8 mouse cellular contexts compared by ENCODE assay signal in the genomic region with DNA sequence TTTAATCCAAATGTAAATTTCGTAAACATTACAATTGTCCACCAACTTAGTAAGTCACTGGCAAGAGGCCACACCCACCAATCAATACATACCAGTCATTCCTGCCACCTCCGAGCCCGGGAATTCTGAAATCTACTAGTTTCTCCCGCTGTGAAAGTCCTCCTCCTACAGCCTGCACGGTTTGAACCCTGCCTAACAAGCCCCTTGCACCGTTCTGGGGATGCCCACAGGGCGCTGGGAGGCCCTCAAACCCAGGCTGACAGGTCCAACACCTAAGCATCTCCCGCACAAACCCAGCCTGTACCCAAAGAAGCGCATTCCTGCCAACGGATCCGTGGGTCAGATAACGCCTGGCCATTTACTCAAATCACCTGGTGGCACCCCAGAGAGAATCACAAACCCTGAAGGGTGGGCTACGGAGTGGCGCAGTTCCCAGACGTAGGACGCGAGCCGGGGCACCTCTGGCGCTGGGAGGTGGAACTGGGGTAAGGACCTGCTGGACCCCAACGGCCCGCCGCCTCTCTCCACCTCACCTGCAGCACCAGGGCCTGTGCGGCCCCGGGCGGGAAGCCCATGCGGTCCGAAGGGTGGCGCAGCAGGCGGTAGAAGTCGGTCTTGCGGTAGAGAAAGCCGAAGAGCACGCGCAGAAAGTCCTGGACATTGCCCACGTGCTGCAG. TPM values are rescaled to one million over a fixed set of nuclear protein-coding genes. Genes with fewer than 3 reads are reported as not detected.
DNase-seq lines count a peak whose midpoint lies in the region; ATAC-seq and TF ChIP-seq lines count a peak whose summit lies in the region.

A gene (plus strand): TSS at position 620 of the 677 bp plus-strand sequence.

- 1% methylated on average over 35 of the region's 35 CpGs for WGBS in forebrain, embryonic 11.5 days
- under 1% methylated on average over 35 of the region's 35 CpGs for WGBS in limb, embryonic 13.5 days
- WGBS in neural tube, embryonic 11.5 days, result 2% methylated on average over 35 of the region's 35 CpGs

- H3K27ac ChIP-seq in left cerebral cortex, adult 2 months, result peak within 1 kb of the TSS; percentile 100
- H3K27ac ChIP-seq in forebrain, embryonic 11.5 days (ENCODE audit: low read depth, low read length), result peak within 1 kb of the TSS; percentile 77
- H3K27ac ChIP-seq in limb, embryonic 13.5 days, result peak within 1 kb of the TSS; percentile 94
- H3K27ac ChIP-seq in neural tube, embryonic 11.5 days (ENCODE audit: low read depth, low read length), result peak within 1 kb of the TSS; percentile 91

- H3K4me2 ChIP-seq in forebrain, embryonic 11.5 days (ENCODE audit: low read depth, low read length, severe bottlenecking), result peak within 1 kb of the TSS; percentile 74
- peak within 1 kb of the TSS; percentile 96 for H3K4me2 ChIP-seq in limb, embryonic 13.5 days (replicated peaks)
- peak within 1 kb of the TSS; percentile 88 for H3K4me2 ChIP-seq in neural tube, embryonic 11.5 days (ENCODE audit: low read depth)

- TF ChIP-seq CTCF in left cerebral cortex, adult 2 months (IDR thresholded peaks at IDR 0.05), result no peak

- no peaks in the 10 kb centered on the region for H3K36me3 ChIP-seq in forebrain, embryonic 11.5 days (ENCODE audit: control insufficient read depth, insufficient read depth, low read length)
- 0 out of 2 replicates have a peak, but pooled peaks cover under 1% of the 10 kb centered on the region for H3K36me3 ChIP-seq in limb, embryonic 13.5 days
- no peaks in the 10 kb centered on the region for H3K36me3 ChIP-seq in neural tube, embryonic 11.5 days (ENCODE audit: control insufficient read depth, insufficient read depth, low read length)

- peaks cover 2% of the 10 kb centered on the region; the same call in 1 of the 2 replicates for H3K4me1 ChIP-seq in forebrain, embryonic 11.5 days (replicated peaks; ENCODE audit: control insufficient read depth, insufficient read depth, low read length)
- H3K4me1 ChIP-seq in limb, embryonic 13.5 days, result peaks cover 21% of the 10 kb centered on the region
- H3K4me1 ChIP-seq in neural tube, embryonic 11.5 days (ENCODE audit: control insufficient read depth, insufficient read depth, low read length), result peaks cover 11% of the 10 kb centered on the region

- ATAC-seq in forebrain, embryonic 11.5 days (replicated peaks; ENCODE audit: low FRiP score), result peak; percentile 77
- peak; percentile 74 for ATAC-seq in limb, embryonic 13.5 days (ENCODE audit: low FRiP score, low read depth)
- ATAC-seq in neural tube, embryonic 11.5 days (ENCODE audit: insufficient read depth, low FRiP score, low TSS enrichment), result peak; percentile 78

- intact Hi-C loops in left cerebral cortex, adult 2 months (cut with DNase I), result loop anchor here (2.0 kb wide), 1 partner anchor 67 kb away; a partner anchor contains a TSS

- no peaks in the 10 kb centered on the region for H3K27me3 ChIP-seq in forebrain, embryonic 11.5 days (ENCODE audit: control insufficient read depth, insufficient read depth, low read length)
- H3K27me3 ChIP-seq in limb, embryonic 13.5 days, result no peaks in the 10 kb centered on the region
- H3K27me3 ChIP-seq in neural tube, embryonic 11.5 days (ENCODE audit: control insufficient read depth, insufficient read depth, low read length), result no peaks in the 10 kb centered on the region

- H3K4me3 ChIP-seq in left cerebral cortex, adult 2 months, result peak within 1 kb of the TSS; percentile 99
- H3K4me3 ChIP-seq in forebrain, embryonic 11.5 days (ENCODE audit: low read depth, low read length), result peak within 1 kb of the TSS; percentile 98
- H3K4me3 ChIP-seq in limb, embryonic 13.5 days, result peak within 1 kb of the TSS; percentile 98
- peak within 1 kb of the TSS; percentile 97 for H3K4me3 ChIP-seq in neural tube, embryonic 11.5 days (ENCODE audit: low read depth, low read length)

- no peaks in the 10 kb centered on the region for H3K9me3 ChIP-seq in forebrain, embryonic 11.5 days (ENCODE audit: control insufficient read depth, low read length)
- H3K9me3 ChIP-seq in limb, embryonic 13.5 days, result no peaks in the 10 kb centered on the region
- no peaks in the 10 kb centered on the region for H3K9me3 ChIP-seq in neural tube, embryonic 11.5 days (ENCODE audit: control insufficient read depth, low read length)

- no peak for DNase-seq in left cerebral cortex, adult 2 months (ENCODE audit: extremely low spot score in 1 of 2, low spot score in 2 of 2)
- no peak for DNase-seq in left cerebral cortex, adult 11 months (ENCODE audit: low spot score)
- DNase-seq in WW6 (ENCODE audit: low read depth, low spot score), result peak; percentile 20
- DNase-seq in forebrain, embryonic 11.5 days (ENCODE audit: low spot score), result no peak
- DNase-seq in neural tube, embryonic 11.5 days (ENCODE audit: low spot score), result no peak
- DNase-seq in ovary, postnatal 36 days (ENCODE audit: low spot score), result no peak
- DNase-seq in left cerebral cortex, adult 8-10 months (ENCODE audit: low spot score in 2 of 2), result no peak

- peak within 1 kb of the TSS; percentile 92 for H3K9ac ChIP-seq in forebrain, embryonic 11.5 days (ENCODE audit: low read length)
- H3K9ac ChIP-seq in limb, embryonic 13.5 days, result peak within 1 kb of the TSS; percentile 95
- peak within 1 kb of the TSS; percentile 88 for H3K9ac ChIP-seq in neural tube, embryonic 11.5 days (ENCODE audit: low read length)

RNA-seq across cellular contexts. Expression of the gene that starts here (rescaled TPM):
- total RNA-seq in left cerebral cortex, adult 2 months (2021), result under 1 TPM in 1 of 2 experiments, not detected in 1; 0.56 TPM
- polyA plus RNA-seq in forebrain, embryonic 11.5 days (2014; fragmentation: Nextera tagmentation; extraction: Ambion mirVana), result 0.55 and 0.72 TPM in 2 replicates
- polyA plus RNA-seq in limb, embryonic 13.5 days (2015; fragmentation: Nextera tagmentation; extraction: Ambion mirVana), result 0.31 and 0.75 TPM in 2 replicates
- 0.58 and 0.70 TPM in 2 replicates for polyA plus RNA-seq in neural tube, embryonic 11.5 days (2014; fragmentation: Nextera tagmentation; extraction: Ambion mirVana)
- under 1 TPM; 0.30 to 0.53 (median 0.39) TPM for total RNA-seq in left cerebral cortex, adult 8-10 months (2022)

Comparison
In these comparisons a context has a peak if more than half of its experiments do, and no peak if none do; other contexts are left out.
1. Peak in ATAC-seq, H3K4me3 ChIP-seq, H3K27ac ChIP-seq, H3K9ac ChIP-seq and H3K4me2 ChIP-seq in forebrain, embryonic 11.5 days; RNA of the gene not detected or under 1 TPM.
2. Peak in ATAC-seq, H3K4me3 ChIP-seq, H3K27ac ChIP-seq, H3K9ac ChIP-seq and H3K4me2 ChIP-seq in limb, embryonic 13.5 days; RNA of the gene not detected or under 1 TPM.
3. Peak in ATAC-seq, H3K4me3 ChIP-seq, H3K27ac ChIP-seq, H3K9ac ChIP-seq and H3K4me2 ChIP-seq in neural tube, embryonic 11.5 days; RNA of the gene not detected or under 1 TPM.